8 mouse cellular contexts compared by ENCODE assay signal in genomic region chr8:126297284-126297845, GRCm38 (mm10). TPM values are rescaled to one million over a fixed set of nuclear protein-coding genes. Genes with fewer than 3 reads are reported as not detected.
DNase-seq lines count a peak whose midpoint lies in the region; ATAC-seq and TF ChIP-seq lines count a peak whose summit lies in the region.

No protein-coding gene starts in this region.

- no peak overlapping the region for H3K4me3 ChIP-seq in intestine, embryonic 14.5 days (ENCODE audit: low read depth, low read length)
- H3K4me3 ChIP-seq in lung, embryonic 14.5 days (ENCODE audit: low read depth, low read length): no peak overlapping the region

- no peak for ATAC-seq in intestine, embryonic 14.5 days (replicated peaks; ENCODE audit: low FRiP score, low TSS enrichment, low read depth)
- ATAC-seq in lung, embryonic 14.5 days (ENCODE audit: insufficient read depth): no peak

- WGBS in intestine, embryonic 14.5 days: 33% methylated on average over 1 of the region's 1 CpGs
- WGBS in lung, embryonic 14.5 days: 26% methylated on average over 1 of the region's 1 CpGs

- peaks cover 12% of the 10 kb centered on the region for H3K27me3 ChIP-seq in intestine, embryonic 14.5 days (replicated peaks; ENCODE audit: control insufficient read depth, insufficient read depth, low read length)
- H3K27me3 ChIP-seq in lung, embryonic 14.5 days (ENCODE audit: insufficient read depth, low read length): peaks cover 30% of the 10 kb centered on the region

- no peaks in the 10 kb centered on the region; the same call in 1 of the 2 replicates for H3K4me1 ChIP-seq in intestine, embryonic 14.5 days (replicated peaks; ENCODE audit: control insufficient read depth, insufficient read depth, low read length)
- H3K4me1 ChIP-seq in lung, embryonic 14.5 days (ENCODE audit: insufficient read depth): no peaks in the 10 kb centered on the region

- TF ChIP-seq CTCF in lung, embryonic 14.5 days (IDR thresholded peaks at IDR 0.05; ENCODE audit: low read depth): peak; percentile 75

- no peak overlapping the region for H3K27ac ChIP-seq in intestine, embryonic 14.5 days (ENCODE audit: low read depth)
- no peak overlapping the region for H3K27ac ChIP-seq in lung, embryonic 14.5 days (ENCODE audit: low read depth)

- H3K9me3 ChIP-seq in intestine, embryonic 14.5 days (ENCODE audit: control insufficient read depth, low read length): no peaks in the 10 kb centered on the region
- H3K9me3 ChIP-seq in lung, embryonic 14.5 days (ENCODE audit: low read depth, low read length): no peaks in the 10 kb centered on the region

- H3K9ac ChIP-seq in intestine, embryonic 14.5 days (ENCODE audit: low read length): no peak overlapping the region
- H3K9ac ChIP-seq in lung, embryonic 14.5 days: no peak overlapping the region

- peak; percentile 24 for DNase-seq in ovary, postnatal 14 days (ENCODE audit: low spot score)
- DNase-seq in ovary, postnatal 10 days (ENCODE audit: low spot score): no peak
- DNase-seq in adrenal gland, adult 18-20 months (ENCODE audit: low spot score in 2 of 2): peak; percentile 27 to 31
- DNase-seq in cerebellum, postnatal 25 days: peak; percentile 70 to 81
- DNase-seq in intestine, embryonic 14.5 days (ENCODE audit: low spot score): peak; percentile 69
- peak; percentile 81 for DNase-seq in lung, embryonic 14.5 days
- DNase-seq in right cerebral cortex, postnatal 10 days (ENCODE audit: low spot score in 2 of 2): peak; percentile 40 to 59
- no peak for DNase-seq in urinary bladder, postnatal 4 days (ENCODE audit: low spot score in 2 of 2)

- H3K36me3 ChIP-seq in intestine, embryonic 14.5 days (ENCODE audit: control insufficient read depth, insufficient read depth, low read length): no peaks in the 10 kb centered on the region
- no peaks in the 10 kb centered on the region for H3K36me3 ChIP-seq in lung, embryonic 14.5 days (ENCODE audit: insufficient read depth)

- no peak overlapping the region for H3K4me2 ChIP-seq in intestine, embryonic 14.5 days (ENCODE audit: low read length)
- no peak overlapping the region for H3K4me2 ChIP-seq in lung, embryonic 14.5 days

RNA-seq across cellular contexts. Expression of gene Slc35f3, which starts 1.0 kb away (rescaled TPM):
- 1 to 10 TPM in 1 of 2 experiments, under 1 TPM in 1; 0.16 to 1.2 TPM for total RNA-seq in adrenal gland, adult 18-20 months (2021)
- polyA plus RNA-seq in intestine, embryonic 14.5 days (2014; fragmentation: Nextera tagmentation; extraction: Ambion mirVana): 0.30 and 0.38 TPM in 2 replicates
- 0.42 and 0.53 TPM in 2 replicates for polyA plus RNA-seq in lung, embryonic 14.5 days (2014; fragmentation: Nextera tagmentation; extraction: Ambion mirVana)

Comparison
In these comparisons a context has a peak if more than half of its experiments do, and no peak if none do; other contexts are left out.
1. DNase-seq: peak in ovary, postnatal 14 days (single experiment), adrenal gland, adult 18-20 months (2 of 2), cerebellum, postnatal 25 days (2 of 2), intestine, embryonic 14.5 days (single experiment), lung, embryonic 14.5 days (single experiment) and right cerebral cortex, postnatal 10 days (2 of 2); none in ovary, postnatal 10 days (single experiment) and urinary bladder, postnatal 4 days (0 of 2).